Mouse (Mus musculus): ENCODE results near the gene Ugt1a6a. TPM values are rescaled to one million over a fixed set of nuclear protein-coding genes. Genes with fewer than 3 reads are reported as not detected.

The Ugt1a6a gene
- polyA plus RNA-seq, 1 experiment from 2014 or later, result 1.9 TPM

DNA sequence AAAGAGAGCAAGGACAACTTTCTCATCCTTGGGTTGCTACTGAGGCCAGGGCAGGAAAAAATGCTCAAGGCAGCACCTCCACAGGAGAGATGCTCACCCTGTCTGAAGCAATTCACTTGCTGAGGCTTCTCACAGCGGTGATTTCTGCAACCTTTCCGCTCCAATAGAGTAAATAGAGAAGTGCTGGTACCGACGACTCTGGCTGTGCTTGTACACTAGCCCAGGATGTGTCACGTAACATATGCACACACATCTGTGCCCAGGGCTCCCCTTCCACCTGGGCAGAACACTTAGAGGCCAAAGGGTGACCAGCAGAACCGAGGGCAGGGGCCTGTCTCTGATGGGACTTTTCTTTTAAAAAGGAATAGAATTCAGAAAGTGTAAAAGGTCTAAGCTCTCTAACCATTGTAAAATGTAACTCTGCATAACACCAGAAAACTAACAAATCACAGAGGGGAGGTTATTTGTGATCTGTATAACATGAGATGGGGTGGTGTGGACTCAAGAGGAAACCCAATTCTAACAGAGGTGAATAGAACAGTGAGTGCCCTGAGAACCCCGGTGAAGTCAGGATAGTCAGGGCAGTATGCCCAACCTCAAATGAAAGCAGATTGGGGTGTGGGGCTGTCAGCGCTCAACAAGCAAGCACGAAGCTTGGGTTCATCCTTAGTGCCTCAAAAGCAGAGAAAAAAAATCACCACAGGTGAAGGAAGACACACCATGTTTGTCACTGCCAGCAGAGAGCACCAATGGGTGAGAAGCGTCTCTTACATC lies 126.2 kb downstream of the Ugt1a6a start:
- Histone ChIP-seq H3K9me3 (ENCODE audit: control insufficient read depth, low read length) (peaks cover 15% of the 10 kb centered on the region), H3K4me3 (ENCODE audit: low read length) (no peak overlapping the region), H3K4me2 (replicated peaks; ENCODE audit: low read depth, low read length) (no peak overlapping the region), H3K27me3 (ENCODE audit: control insufficient read depth, insufficient read depth, low read length) (no peaks in the 10 kb centered on the region), H3K4me1 (ENCODE audit: control insufficient read depth, insufficient read depth, low read length) (no peaks in the 10 kb centered on the region; the same call in 1 of the 2 replicates), H3K9ac (ENCODE audit: low read depth, low read length) (no peak overlapping the region), H3K27ac (ENCODE audit: low read depth, low read length) (no peak overlapping the region), H3K36me3 (ENCODE audit: control insufficient read depth, insufficient read depth, low read length) (peaks cover 58% of the 10 kb centered on the region)
- 83% methylated on average over 10 of the region's 10 CpGs for WGBS
- no peak for ATAC-seq (ENCODE audit: low FRiP score, low TSS enrichment)

DNA sequence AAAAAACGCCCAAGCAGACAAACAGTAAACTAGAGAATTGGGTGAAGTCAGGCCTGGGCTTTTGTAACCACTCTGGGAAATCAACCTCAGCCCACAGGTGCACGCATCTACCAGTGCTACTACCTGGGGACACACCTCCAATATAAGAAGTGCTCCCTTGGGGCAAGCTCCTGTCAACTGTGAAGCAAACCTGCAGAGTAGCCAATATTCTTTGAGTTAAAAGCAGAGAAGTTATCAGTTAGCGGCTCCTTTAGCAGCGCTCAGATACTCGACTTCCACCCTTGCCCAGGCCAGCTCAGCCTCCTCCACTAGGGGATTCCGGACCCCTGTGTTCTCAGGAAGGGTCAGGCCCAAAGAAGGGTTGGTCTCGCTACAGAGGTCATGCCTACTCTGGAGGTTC lies 127.1 kb downstream of the Ugt1a6a start:
- peaks cover 10% of the 10 kb centered on the region; the same call in 1 of the 2 replicates for H3K9me3 ChIP-seq (ENCODE audit: control insufficient read depth, low read length)
- no peaks in the 10 kb centered on the region; the same call in 1 of the 2 replicates for H3K4me1 ChIP-seq (ENCODE audit: control insufficient read depth, insufficient read depth, low read length)
- ATAC-seq (ENCODE audit: low FRiP score, low TSS enrichment), result no peak
- no peaks in the 10 kb centered on the region for H3K27me3 ChIP-seq (ENCODE audit: control insufficient read depth, insufficient read depth, low read length)
- peaks cover 67% of the 10 kb centered on the region for H3K36me3 ChIP-seq (ENCODE audit: control insufficient read depth, insufficient read depth, low read length)
- WGBS, result 85% methylated on average over 7 of the region's 7 CpGs
- no peak overlapping the region for H3K4me3 ChIP-seq (ENCODE audit: low read length)
- no peak overlapping the region for H3K9ac ChIP-seq (ENCODE audit: low read depth, low read length)
- H3K4me2 ChIP-seq (replicated peaks; ENCODE audit: low read depth, low read length), result no peak overlapping the region
- no peak overlapping the region for H3K27ac ChIP-seq (ENCODE audit: low read depth, low read length)

DNA sequence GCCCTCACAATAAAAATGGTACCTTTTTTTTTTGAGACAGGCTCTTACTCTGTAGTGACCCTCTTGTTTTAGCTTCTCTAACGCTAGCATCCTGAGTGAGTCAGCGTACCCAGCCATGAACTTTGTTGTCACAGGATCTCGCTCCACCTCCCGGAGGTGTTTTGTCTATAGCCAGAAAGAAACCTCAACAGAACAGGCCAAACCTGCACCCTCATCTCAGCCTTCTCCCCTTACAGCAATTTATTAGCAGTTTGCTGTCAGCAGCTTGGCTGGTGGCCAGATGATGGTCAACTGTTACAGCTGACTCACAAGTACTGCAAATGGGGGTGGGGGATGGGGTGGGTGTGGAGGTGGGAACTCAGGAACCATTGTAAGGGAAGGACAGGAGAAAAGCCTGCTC lies 127.6 kb downstream of the Ugt1a6a start:
- Histone ChIP-seq H3K4me2 (replicated peaks; ENCODE audit: low read depth, low read length) (no peak overlapping the region), H3K36me3 (ENCODE audit: control insufficient read depth, insufficient read depth, low read length) (peaks cover 72% of the 10 kb centered on the region), H3K9me3 (ENCODE audit: control insufficient read depth, low read length) (peaks cover 10% of the 10 kb centered on the region; the same call in 1 of the 2 replicates), H3K27ac (ENCODE audit: low read depth, low read length) (no peak overlapping the region), H3K9ac (ENCODE audit: low read depth, low read length) (no peak overlapping the region), H3K27me3 (ENCODE audit: control insufficient read depth, insufficient read depth, low read length) (no peaks in the 10 kb centered on the region), H3K4me1 (ENCODE audit: control insufficient read depth, insufficient read depth, low read length) (no peaks in the 10 kb centered on the region; the same call in 1 of the 2 replicates), H3K4me3 (ENCODE audit: low read length) (no peak overlapping the region)
- no peak for ATAC-seq (ENCODE audit: low FRiP score, low TSS enrichment)
- 66% methylated on average over 4 of the region's 4 CpGs for WGBS

DNA sequence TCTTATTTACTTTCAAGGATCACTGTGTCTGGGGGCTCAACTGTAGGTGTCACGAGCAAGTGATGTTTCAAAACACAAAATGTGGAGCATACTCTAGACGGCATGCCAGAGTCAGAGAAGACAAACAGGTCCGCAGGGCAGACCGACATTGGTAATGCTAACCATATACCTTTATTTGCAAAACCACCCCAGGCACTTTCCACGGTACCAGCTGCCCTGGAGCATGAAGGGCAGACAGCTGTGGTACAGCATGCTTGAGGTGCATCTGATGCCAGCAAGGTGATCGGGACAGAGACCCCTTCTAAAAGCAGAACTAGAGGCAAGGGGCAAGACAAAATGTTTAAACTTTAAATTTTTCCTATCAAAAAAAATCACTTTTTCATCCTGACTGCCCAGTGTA lies 128.4 kb downstream of the Ugt1a6a start:
- Histone ChIP-seq H3K9me3 (ENCODE audit: control insufficient read depth, low read length) (peaks cover 3% of the 10 kb centered on the region; the same call in 1 of the 2 replicates), H3K9ac (ENCODE audit: low read depth, low read length) (no peak overlapping the region), H3K4me2 (replicated peaks; ENCODE audit: low read depth, low read length) (no peak overlapping the region), H3K27me3 (ENCODE audit: control insufficient read depth, insufficient read depth, low read length) (no peaks in the 10 kb centered on the region), H3K4me3 (ENCODE audit: low read length) (no peak overlapping the region), H3K36me3 (ENCODE audit: control insufficient read depth, insufficient read depth, low read length) (peaks cover 79% of the 10 kb centered on the region), H3K27ac (ENCODE audit: low read depth, low read length) (no peak overlapping the region), H3K4me1 (ENCODE audit: control insufficient read depth, insufficient read depth, low read length) (no peaks in the 10 kb centered on the region; the same call in 1 of the 2 replicates)
- ATAC-seq (ENCODE audit: low FRiP score, low TSS enrichment), result no peak
- WGBS, result 74% methylated on average over 6 of the region's 6 CpGs

DNA sequence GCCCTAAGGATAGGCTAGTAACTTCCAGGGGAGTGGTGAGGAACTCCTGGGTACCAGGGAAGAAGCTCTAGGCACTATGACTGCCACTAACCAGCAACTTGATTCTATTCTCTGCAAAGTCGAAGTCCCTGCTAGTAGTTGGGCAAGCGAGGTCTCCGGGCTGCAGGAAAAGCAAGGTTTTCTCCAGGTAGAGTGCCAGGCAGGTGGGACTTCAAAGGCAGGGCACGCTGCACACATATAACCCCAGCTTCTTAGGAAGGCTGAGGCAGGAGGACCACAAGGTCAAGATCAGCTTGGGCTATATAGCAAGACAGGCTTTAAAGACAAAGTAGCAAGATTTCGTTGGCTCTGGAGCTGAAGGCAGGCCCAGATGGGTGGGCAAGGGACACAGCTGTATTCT lies 129.2 kb downstream of the Ugt1a6a start:
- H3K9ac ChIP-seq (ENCODE audit: low read depth, low read length), result no peak overlapping the region
- no peak for ATAC-seq (ENCODE audit: low FRiP score, low TSS enrichment)
- 89% methylated on average over 5 of the region's 5 CpGs for WGBS

DNA sequence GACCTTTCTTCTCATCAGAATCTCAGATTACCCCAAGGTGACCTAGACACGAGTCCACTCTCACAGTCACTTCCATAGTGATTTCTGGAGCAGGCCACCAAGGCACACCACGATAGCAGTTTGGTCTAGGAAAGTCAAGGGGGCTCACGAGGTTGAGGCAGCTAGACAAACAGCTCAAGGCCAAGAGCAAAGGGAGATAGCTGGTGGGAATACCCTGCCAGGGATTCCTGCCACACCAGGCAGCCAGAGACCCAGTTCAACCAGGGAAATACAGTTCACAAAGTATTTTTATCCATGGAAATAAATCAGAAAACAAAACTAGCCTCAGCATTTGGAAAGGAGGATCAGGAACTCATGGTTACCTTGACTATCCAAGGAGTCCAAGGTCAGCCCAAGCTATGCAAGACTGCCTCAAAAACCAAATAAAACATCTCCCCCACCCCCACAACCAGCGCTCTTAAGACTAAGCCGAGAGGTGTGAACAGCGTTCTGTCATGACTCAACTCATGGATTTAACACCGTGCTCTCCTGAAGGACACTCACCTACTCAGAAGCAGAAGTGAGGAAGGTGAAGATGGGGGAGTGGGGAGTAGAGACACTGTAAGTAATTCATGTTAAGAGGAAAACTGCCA lies 129.7 kb downstream of the Ugt1a6a start:
- H3K27me3 ChIP-seq (ENCODE audit: control insufficient read depth, insufficient read depth, low read length), result no peaks in the 10 kb centered on the region
- no peak overlapping the region for H3K4me2 ChIP-seq (replicated peaks; ENCODE audit: low read depth, low read length)
- WGBS, result 87% methylated on average over 7 of the region's 7 CpGs
- no peak overlapping the region for H3K4me3 ChIP-seq (ENCODE audit: low read length)
- ATAC-seq (ENCODE audit: low FRiP score, low TSS enrichment), result no peak
- peaks cover 93% of the 10 kb centered on the region for H3K36me3 ChIP-seq (ENCODE audit: control insufficient read depth, insufficient read depth, low read length)
- H3K27ac ChIP-seq (ENCODE audit: low read depth, low read length), result no peak overlapping the region
- peaks cover 5% of the 10 kb centered on the region; the same call in 1 of the 2 replicates for H3K9me3 ChIP-seq (ENCODE audit: control insufficient read depth, low read length)
- H3K9ac ChIP-seq (ENCODE audit: low read depth, low read length), result no peak overlapping the region
- H3K4me1 ChIP-seq (ENCODE audit: control insufficient read depth, insufficient read depth, low read length), result no peaks in the 10 kb centered on the region; the same call in 1 of the 2 replicates

More for the DNA sequence above, 129.2 kb downstream of the Ugt1a6a start:
- H3K4me3 ChIP-seq (ENCODE audit: low read length), result no peak overlapping the region
- no peak overlapping the region for H3K4me2 ChIP-seq (replicated peaks; ENCODE audit: low read depth, low read length)
- H3K27me3 ChIP-seq (ENCODE audit: control insufficient read depth, insufficient read depth, low read length), result no peaks in the 10 kb centered on the region
- peaks cover 4% of the 10 kb centered on the region; the same call in 1 of the 2 replicates for H3K9me3 ChIP-seq (ENCODE audit: control insufficient read depth, low read length)
- peaks cover 88% of the 10 kb centered on the region for H3K36me3 ChIP-seq (ENCODE audit: control insufficient read depth, insufficient read depth, low read length)
- no peak overlapping the region for H3K27ac ChIP-seq (ENCODE audit: low read depth, low read length)
- H3K4me1 ChIP-seq (ENCODE audit: control insufficient read depth, insufficient read depth, low read length), result no peaks in the 10 kb centered on the region; the same call in 1 of the 2 replicates

DNA sequence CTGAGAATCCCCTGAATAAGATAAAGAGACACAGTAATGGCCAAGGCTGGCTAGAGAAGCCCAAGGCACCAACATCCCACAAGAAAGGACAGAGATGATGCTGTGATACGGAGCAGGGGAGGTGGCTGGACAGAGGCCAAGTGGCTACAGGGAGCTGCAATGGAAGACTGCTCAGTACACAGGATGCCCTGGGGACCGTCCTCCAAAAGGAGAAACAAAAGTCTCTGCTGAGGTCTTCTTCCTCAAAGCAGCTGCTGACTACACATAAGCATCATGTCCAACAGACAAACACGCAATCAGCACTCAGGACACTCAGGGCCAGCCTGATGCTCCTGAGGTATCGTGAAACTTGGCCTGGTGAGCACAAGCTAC lies 130.2 kb downstream of the Ugt1a6a start:
- peaks cover 5% of the 10 kb centered on the region; the same call in 1 of the 2 replicates for H3K9me3 ChIP-seq (ENCODE audit: control insufficient read depth, low read length)
- no peak overlapping the region for H3K4me3 ChIP-seq (ENCODE audit: low read length)
- H3K4me1 ChIP-seq (ENCODE audit: control insufficient read depth, insufficient read depth, low read length), result no peaks in the 10 kb centered on the region
- ATAC-seq (ENCODE audit: low FRiP score, low TSS enrichment), result no peak
- no peak overlapping the region for H3K4me2 ChIP-seq (replicated peaks; ENCODE audit: low read depth, low read length)
- no peak overlapping the region for H3K9ac ChIP-seq (ENCODE audit: low read depth, low read length)
- 82% methylated on average over 4 of the region's 4 CpGs for WGBS
- peaks cover 98% of the 10 kb centered on the region for H3K36me3 ChIP-seq (ENCODE audit: control insufficient read depth, insufficient read depth, low read length)
- H3K27ac ChIP-seq (ENCODE audit: low read depth, low read length), result no peak overlapping the region
- no peaks in the 10 kb centered on the region for H3K27me3 ChIP-seq (ENCODE audit: control insufficient read depth, insufficient read depth, low read length)

DNA sequence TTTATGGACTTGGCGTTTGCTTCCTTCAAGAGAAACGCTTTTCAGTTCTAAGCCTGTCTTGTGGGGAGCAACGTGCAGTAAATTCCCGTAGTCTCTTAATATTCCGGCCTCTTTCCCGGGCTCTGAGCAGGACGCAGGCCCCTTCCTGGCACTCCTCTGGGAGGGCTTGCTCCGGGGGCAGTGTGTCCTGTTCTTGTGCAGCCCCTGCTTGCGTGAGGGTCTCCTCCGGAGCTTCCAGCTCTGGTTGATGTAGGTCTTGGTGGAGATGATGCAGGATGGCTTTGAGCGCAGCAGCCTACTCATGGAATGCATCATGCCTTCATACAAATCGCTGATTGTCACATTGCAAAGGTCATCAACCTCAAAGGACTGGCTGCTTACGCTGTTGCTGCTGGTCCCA lies 131.5 kb downstream of the Ugt1a6a start:
- H3K9ac ChIP-seq (ENCODE audit: low read depth, low read length), result no peak overlapping the region
- no peak overlapping the region for H3K27ac ChIP-seq (ENCODE audit: low read depth, low read length)
- no peaks in the 10 kb centered on the region for H3K27me3 ChIP-seq (ENCODE audit: control insufficient read depth, insufficient read depth, low read length)
- no peak overlapping the region for H3K4me3 ChIP-seq (ENCODE audit: low read length)
- 87% methylated on average over 13 of the region's 13 CpGs for WGBS
- no peak overlapping the region for H3K4me2 ChIP-seq (replicated peaks; ENCODE audit: low read depth, low read length)
- H3K9me3 ChIP-seq (ENCODE audit: control insufficient read depth, low read length), result peaks cover 5% of the 10 kb centered on the region; the same call in 1 of the 2 replicates
- no peak for ATAC-seq (ENCODE audit: low FRiP score, low TSS enrichment)
- no peaks in the 10 kb centered on the region for H3K4me1 ChIP-seq (ENCODE audit: control insufficient read depth, insufficient read depth, low read length)
- peaks cover 91% of the 10 kb centered on the region for H3K36me3 ChIP-seq (ENCODE audit: control insufficient read depth, insufficient read depth, low read length)

DNA sequence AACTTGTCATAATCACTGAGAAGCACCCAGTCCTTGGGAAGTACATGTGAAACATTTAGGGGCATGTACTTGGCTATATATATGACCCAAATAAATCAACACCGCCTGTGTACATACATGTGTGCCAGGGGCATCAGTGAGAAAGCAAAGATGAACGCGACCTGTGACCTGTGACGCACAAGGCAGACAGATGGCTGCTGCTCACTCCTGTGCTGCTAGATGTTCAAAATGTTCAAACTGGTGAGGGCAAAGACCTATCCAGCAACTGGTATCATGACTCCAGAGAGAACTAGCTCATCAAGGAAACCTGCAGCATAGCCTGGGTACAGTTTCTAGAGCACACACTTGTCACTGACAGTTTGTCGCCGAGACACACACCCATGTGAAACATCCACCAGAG lies 132.9 kb downstream of the Ugt1a6a start:
- H3K9me3 ChIP-seq (ENCODE audit: control insufficient read depth, low read length), result peaks cover 5% of the 10 kb centered on the region; the same call in 1 of the 2 replicates
- H3K4me1 ChIP-seq (ENCODE audit: control insufficient read depth, insufficient read depth, low read length), result no peaks in the 10 kb centered on the region
- no peak for ATAC-seq (ENCODE audit: low FRiP score, low TSS enrichment)
- no peaks in the 10 kb centered on the region for H3K27me3 ChIP-seq (ENCODE audit: control insufficient read depth, insufficient read depth, low read length)
- H3K27ac ChIP-seq (ENCODE audit: low read depth, low read length), result no peak overlapping the region
- no peak overlapping the region for H3K9ac ChIP-seq (ENCODE audit: low read depth, low read length)
- no peak overlapping the region for H3K4me3 ChIP-seq (ENCODE audit: low read length)
- no peak overlapping the region for H3K4me2 ChIP-seq (replicated peaks; ENCODE audit: low read depth, low read length)
- WGBS, result 93% methylated on average over 6 of the region's 6 CpGs
- peaks cover 90% of the 10 kb centered on the region for H3K36me3 ChIP-seq (ENCODE audit: control insufficient read depth, insufficient read depth, low read length)

All from kidney, embryonic 14.5 days (tissue).